Mouse (Mus musculus) heart, postnatal 0 days (tissue): Measurements from ENCODE around the gene Ift43.

ENCODE experiments used
- CTCF ChIP-seq: IDR thresholded peaks from 2 replicates; pipeline ENCODE4 v1.5.1; 2016; ENCODE audit warnings: antibody characterized with exemption, control low read depth, low read depth
- EP300 ChIP-seq: IDR thresholded peaks from 2 replicates; pipeline ENCODE4 v1.6.1; 2016; ENCODE audit warnings: antibody characterized with exemption, low read depth

DNA sequence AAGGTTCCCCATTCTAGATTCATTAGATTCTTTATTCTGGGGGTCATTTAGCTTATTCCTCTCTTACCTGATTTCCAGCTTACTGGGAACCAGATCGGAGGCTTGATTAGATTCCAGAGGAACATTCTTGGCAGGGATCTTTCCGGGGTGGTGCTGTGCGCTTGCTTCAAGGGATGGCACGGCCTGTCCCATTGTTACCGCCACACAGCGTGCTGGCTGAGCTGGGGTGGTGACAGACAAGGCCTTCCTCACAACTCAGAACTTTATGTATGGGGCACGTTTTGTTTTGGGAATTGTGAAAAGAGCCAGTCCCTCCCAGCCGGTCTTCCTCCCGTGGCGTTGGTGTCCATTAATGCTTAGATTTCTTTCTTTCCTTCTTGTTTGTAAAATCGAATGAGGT lies 21.1 kb downstream of the Ift43 start:
- no peak for TF ChIP-seq CTCF
- no peak for TF ChIP-seq EP300
